Mouse (Mus musculus): ENCODE results near the gene Plcb1. TPM values are rescaled to one million over a fixed set of nuclear protein-coding genes. Genes with fewer than 3 reads are reported as not detected.

Plcb1 gene
- polyA plus RNA-seq, 1 experiment: 6.4 TPM

DNA sequence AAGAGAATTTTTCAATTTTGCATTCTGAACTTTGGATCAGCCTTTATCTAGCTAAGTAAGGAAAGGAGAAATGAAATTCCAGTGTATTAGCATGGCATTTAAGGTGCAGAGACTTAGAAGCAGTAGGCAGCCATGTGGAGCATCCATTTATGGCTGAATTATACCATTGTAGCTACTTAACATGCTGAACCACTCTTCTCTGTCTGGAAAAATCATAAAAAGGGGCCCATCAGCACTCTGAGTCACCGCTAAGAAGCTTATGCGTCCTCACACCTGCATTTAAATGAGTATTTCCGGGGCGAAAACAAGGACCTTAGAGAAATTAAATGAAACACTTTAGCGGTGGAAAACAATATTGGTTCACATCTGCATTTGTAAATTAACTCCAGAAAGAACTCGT, 401.8 kb downstream of the Plcb1 start:
- TF ChIP-seq POLR2A (IDR thresholded peaks at IDR 0.05; ENCODE audit: low read depth, low read length): no peak
- TF ChIP-seq CTCF (IDR thresholded peaks at IDR 0.05; ENCODE audit: borderline replicate concordance, insufficient read depth, low read length): no peak
- H3K4me1 ChIP-seq (ENCODE audit: control insufficient read depth, insufficient read depth, low read length): no peaks in the 10 kb centered on the region
- H3K27ac ChIP-seq (ENCODE audit: insufficient read depth, low read length): no peak overlapping the region
- no peak overlapping the region for H3K4me3 ChIP-seq (ENCODE audit: insufficient read depth, low read length)

DNA sequence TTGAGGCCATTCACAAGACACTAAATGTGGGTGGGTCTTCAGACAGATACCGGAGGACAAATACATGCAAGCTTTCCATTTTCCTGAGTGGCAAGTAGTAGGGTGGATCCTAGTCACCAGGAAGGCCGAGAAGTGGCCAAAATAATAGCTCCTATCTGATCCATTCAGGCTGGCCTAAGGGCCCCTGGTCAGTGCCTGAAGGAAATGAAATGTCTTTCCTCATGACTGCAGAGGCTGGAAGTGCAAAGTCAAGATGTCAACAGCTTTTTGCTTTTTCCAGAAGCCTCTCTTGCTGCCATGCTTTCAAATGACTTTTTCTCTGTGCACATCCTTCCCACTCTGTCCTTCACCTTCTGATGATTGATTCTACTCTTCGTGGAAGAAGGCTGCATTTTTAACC, 415.0 kb downstream of the Plcb1 start:
- no peak overlapping the region for H3K4me3 ChIP-seq (ENCODE audit: insufficient read depth, low read length)
- TF ChIP-seq POLR2A (IDR thresholded peaks at IDR 0.05; ENCODE audit: low read depth, low read length): no peak
- no peak for TF ChIP-seq CTCF (IDR thresholded peaks at IDR 0.05; ENCODE audit: borderline replicate concordance, insufficient read depth, low read length)
- H3K4me1 ChIP-seq (ENCODE audit: control insufficient read depth, insufficient read depth, low read length): no peaks in the 10 kb centered on the region
- H3K27ac ChIP-seq (ENCODE audit: insufficient read depth, low read length): no peak overlapping the region

DNA sequence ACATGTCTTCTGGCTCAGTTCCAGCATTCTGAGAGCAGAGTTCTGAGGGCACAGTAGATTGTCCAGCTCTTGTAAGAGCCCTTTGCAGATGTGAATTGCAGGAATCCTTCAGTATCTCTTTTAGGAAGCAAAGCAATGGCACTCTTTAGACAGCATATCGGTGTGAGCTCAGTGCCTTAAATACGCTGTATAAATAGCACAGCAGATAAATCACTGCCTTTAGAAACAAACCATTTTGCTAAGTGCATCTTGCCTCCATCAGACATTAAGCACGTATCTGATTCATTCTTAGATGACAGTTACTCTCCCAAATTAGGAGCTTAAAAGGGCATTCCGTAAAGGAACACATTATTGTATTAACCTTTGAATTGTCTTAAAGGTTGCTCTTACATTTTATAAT, 416.5 kb downstream of the Plcb1 start:
- Histone ChIP-seq H3K4me1 (ENCODE audit: control insufficient read depth, insufficient read depth, low read length) (no peaks in the 10 kb centered on the region), H3K4me3 (ENCODE audit: insufficient read depth, low read length) (no peak overlapping the region), H3K27ac (ENCODE audit: insufficient read depth, low read length) (no peak overlapping the region)
- TF ChIP-seq POLR2A (IDR thresholded peaks at IDR 0.05; ENCODE audit: low read depth, low read length) (no peak), CTCF (IDR thresholded peaks at IDR 0.05; ENCODE audit: borderline replicate concordance, insufficient read depth, low read length) (no peak)

DNA sequence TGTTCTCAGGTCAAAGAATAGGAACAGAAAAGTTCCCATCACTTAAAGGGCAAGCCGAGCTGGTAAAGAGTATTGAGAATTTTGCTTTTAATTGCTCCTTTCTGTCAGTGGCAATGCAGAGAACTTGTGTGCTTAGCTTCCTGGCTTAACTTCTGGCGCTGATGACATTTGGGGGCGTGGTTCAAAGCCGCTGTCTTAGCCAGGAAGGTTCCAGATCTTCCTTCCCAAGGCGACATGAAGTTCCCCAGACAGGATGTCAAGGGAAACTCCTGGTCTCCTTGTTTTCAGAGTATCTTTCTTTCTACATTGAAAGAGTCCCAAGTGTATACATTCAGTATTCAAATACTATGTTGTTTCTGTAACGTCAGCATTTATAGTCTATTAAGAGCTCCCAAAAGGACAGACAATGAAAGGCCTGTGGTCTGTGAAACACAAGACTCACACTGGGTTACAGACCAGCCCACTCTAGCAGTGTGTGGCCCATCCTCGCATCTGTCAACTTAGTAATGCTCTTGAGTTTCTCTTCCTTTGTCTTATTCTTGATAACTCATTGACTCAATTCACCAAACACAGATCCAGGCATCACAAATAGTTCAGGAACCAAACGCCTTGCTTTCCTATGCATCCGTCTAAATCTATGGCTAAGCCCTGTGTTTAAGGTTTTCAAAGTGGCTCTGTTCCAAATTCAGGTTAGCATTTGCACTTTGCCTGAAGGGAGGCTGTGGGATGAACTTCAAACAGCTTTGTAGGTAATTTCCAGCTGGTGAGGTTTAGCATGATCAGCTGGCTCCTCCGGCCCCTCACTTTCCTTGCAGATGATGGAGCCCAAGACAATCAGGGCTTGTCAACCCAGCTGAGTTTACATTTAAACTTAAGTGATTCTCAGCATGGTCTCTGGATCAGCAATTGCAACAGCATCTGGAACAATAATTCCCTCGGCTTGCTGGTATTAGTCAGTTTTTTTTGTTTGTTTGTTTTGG, 418.6 kb downstream of the Plcb1 start:
- TF ChIP-seq POLR2A (IDR thresholded peaks at IDR 0.05; ENCODE audit: low read depth, low read length): no peak
- no peak for TF ChIP-seq CTCF (IDR thresholded peaks at IDR 0.05; ENCODE audit: borderline replicate concordance, insufficient read depth, low read length)
- no peak overlapping the region for H3K4me3 ChIP-seq (ENCODE audit: insufficient read depth, low read length)
- H3K4me1 ChIP-seq (ENCODE audit: control insufficient read depth, insufficient read depth, low read length): no peaks in the 10 kb centered on the region
- no peak overlapping the region for H3K27ac ChIP-seq (ENCODE audit: insufficient read depth, low read length)

DNA sequence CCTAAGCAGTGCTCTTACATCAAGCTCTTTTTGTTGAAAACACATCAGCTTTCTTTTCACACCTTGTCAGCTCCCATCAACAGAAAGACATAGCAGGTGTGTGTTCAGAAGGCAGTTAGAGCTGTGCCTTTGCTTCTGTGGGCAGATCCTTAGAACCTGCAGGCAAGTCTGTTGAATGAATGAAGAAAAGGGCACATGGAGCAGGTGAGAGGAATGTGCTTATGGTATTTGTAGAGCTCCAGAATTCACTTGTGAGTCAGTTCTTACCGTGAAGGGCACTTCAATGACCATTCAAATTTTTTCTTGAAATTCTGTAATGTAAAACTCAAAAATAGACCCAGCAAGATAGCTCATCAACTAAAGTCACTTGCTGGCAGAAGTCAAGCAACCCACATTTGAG, 423.0 kb downstream of the Plcb1 start:
- H3K4me1 ChIP-seq (ENCODE audit: control insufficient read depth, insufficient read depth, low read length): no peaks in the 10 kb centered on the region
- no peak overlapping the region for H3K4me3 ChIP-seq (ENCODE audit: insufficient read depth, low read length)
- H3K27ac ChIP-seq (ENCODE audit: insufficient read depth, low read length): no peak overlapping the region
- TF ChIP-seq CTCF (IDR thresholded peaks at IDR 0.05; ENCODE audit: borderline replicate concordance, insufficient read depth, low read length): no peak
- TF ChIP-seq POLR2A (IDR thresholded peaks at IDR 0.05; ENCODE audit: low read depth, low read length): no peak

DNA sequence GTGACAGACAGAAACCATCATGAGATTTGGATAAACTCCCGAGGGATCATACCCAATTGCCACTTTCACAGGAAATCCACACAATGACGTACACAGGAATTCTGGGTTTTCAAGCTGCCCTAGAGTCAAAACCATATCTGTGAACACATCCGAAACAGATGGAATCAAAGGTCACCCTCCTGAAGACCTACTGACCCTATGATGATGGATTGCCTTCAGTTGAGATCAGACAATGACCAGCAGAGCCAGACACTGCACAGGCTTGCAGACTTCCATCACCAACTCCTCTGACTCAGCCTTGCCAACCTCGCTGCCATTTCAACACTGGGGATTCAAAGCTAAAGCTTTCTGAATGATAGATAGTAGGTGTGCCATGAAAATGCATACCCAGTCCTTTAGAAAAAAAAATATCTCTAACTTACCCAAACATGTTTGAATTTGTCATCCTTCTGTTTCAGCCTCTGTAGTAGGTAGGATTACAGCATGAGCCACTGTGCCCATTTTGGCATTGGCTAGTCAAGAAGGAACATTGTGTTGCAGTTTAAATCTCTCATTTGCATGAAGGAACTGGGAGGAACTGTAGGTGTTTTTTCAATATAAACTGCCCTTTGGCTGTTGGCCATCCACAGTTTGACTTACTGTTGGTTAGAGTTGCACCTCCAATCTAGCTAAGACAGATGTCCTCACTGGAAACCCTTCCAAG, 429.0 kb downstream of the Plcb1 start:
- no peaks in the 10 kb centered on the region for H3K4me1 ChIP-seq (ENCODE audit: control insufficient read depth, insufficient read depth, low read length)
- TF ChIP-seq CTCF (IDR thresholded peaks at IDR 0.05; ENCODE audit: borderline replicate concordance, insufficient read depth, low read length) (no peak), POLR2A (IDR thresholded peaks at IDR 0.05; ENCODE audit: low read depth, low read length) (no peak)
- H3K4me3 ChIP-seq (ENCODE audit: insufficient read depth, low read length): no peak overlapping the region
- H3K27ac ChIP-seq (ENCODE audit: insufficient read depth, low read length): no peak overlapping the region

DNA sequence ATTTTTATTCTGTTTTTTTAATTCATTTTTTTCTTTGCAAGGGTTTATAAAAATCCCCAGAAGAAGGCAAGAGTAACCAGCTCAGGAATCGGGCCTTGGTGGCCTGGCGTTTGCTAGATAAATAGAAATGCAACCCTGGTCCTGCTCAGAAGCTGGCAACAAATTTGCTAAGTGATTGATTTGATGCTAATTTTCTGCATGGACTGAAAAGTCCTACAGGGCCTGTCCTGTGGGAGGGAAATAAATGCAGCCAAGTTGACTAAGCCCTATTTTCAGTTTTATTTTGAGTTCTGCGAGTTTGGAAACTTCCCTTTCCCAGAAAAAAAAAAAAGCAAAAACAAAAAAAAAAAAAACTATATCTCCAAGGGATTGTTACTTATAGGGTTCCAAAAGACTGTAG, 433.5 kb downstream of the Plcb1 start:
- no peaks in the 10 kb centered on the region for H3K4me1 ChIP-seq (ENCODE audit: control insufficient read depth, insufficient read depth, low read length)
- no peak overlapping the region for H3K27ac ChIP-seq (ENCODE audit: insufficient read depth, low read length)
- TF ChIP-seq POLR2A (IDR thresholded peaks at IDR 0.05; ENCODE audit: low read depth, low read length): no peak
- TF ChIP-seq CTCF (IDR thresholded peaks at IDR 0.05; ENCODE audit: borderline replicate concordance, insufficient read depth, low read length): no peak
- no peak overlapping the region for H3K4me3 ChIP-seq (ENCODE audit: insufficient read depth, low read length)

DNA sequence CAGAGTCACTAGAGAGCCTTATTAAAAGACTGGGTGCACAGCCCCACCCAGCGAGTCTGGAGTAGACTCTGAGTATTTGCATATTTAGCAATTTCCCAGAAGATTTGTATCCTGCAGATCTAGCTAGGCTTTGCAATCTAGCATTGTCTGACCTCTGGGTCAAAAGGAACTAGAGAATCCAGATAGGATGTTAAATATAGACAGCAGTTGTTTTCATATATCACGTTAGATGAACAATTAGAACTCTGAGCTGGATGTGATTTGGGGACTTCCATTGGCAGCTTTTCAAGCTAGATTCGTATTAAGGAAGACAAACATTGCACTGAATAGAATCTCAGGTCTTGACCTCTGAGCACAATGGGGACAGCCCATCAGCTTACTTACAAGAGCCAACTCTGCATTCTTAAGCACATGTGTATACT, 439.7 kb downstream of the Plcb1 start:
- H3K4me1 ChIP-seq (ENCODE audit: control insufficient read depth, insufficient read depth, low read length): no peaks in the 10 kb centered on the region
- TF ChIP-seq POLR2A (IDR thresholded peaks at IDR 0.05; ENCODE audit: low read depth, low read length) (no peak), CTCF (IDR thresholded peaks at IDR 0.05; ENCODE audit: borderline replicate concordance, insufficient read depth, low read length) (no peak)
- no peak overlapping the region for H3K4me3 ChIP-seq (ENCODE audit: insufficient read depth, low read length)
- H3K27ac ChIP-seq (ENCODE audit: insufficient read depth, low read length): no peak overlapping the region

DNA sequence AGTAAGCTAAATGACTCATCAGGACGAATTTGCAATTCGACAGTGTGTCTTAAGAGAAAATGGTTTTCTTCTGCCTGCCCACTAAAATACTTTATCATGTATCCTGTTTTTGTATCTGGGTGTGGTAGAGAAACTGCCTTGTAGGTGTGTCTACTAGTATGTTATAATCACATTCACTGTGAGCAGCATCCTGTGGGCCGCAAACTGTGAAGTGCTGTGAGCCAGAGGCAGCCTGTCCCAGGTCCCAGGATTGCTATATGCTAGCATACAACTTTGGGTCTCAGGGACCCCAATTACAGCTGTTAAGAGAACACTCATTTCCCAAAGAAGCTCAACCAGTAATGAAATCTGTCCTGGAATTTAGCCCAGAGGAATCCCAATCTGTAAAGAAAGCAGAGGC, 444.4 kb downstream of the Plcb1 start:
- H3K4me3 ChIP-seq (ENCODE audit: insufficient read depth, low read length): no peak overlapping the region
- H3K4me1 ChIP-seq (ENCODE audit: control insufficient read depth, insufficient read depth, low read length): no peaks in the 10 kb centered on the region
- TF ChIP-seq POLR2A (IDR thresholded peaks at IDR 0.05; ENCODE audit: low read depth, low read length) (no peak), CTCF (IDR thresholded peaks at IDR 0.05; ENCODE audit: borderline replicate concordance, insufficient read depth, low read length) (no peak)
- H3K27ac ChIP-seq (ENCODE audit: insufficient read depth, low read length): no peak overlapping the region
